Mouse (Mus musculus): ENCODE data around the gene Rnf24.

Gene Rnf24

DNA sequence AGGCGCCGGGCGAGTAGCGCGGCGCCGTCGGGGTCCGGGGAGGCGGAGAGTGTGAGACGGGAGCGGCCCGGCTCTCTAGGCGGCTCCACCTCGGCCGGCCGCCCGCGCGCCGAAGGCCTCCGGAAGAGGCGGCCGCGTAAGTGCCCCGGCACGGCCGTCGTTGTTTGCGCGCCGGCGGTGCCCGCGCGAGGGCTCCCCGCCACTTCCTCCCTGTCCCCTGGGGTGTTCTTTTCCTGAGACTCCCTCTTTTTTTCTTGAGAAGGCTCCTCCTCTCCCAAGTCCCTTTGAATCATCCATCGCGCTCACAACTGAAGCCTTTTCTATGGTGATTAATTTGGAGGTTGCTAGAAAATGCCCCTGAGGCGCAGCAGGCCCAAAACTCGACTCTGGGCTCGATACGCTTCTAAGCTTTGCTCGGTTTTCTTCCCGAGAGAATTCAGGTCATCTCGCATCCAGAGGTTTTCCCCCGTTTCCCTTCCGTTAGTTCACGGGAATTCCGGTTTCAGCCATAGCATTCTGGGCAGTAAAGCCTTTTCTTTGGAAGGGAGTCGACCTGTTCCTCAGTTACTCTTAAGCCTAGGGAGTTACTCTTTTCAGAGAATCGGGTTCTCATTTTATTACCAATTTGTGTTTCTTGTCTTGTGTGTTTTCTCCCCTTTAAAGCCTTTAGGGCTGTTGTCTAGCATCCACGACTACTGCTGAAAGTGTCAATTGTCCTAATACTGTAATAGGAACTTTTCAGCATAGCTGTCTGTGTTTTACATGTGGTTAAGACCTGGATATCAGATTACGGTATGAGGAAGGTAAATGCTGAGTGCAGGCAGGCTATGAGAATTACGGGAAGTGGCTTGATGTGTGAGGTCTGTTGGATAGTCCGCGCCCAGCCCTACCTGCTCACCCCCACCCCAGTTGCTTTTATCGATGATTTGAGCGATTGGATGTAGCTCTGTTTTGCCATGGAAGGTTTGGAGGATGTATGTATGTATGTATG is 89.7 kb downstream of the Rnf24 start:
- DNase-seq (ENCODE audit: low spot score in 2 of 2): no peak

DNA sequence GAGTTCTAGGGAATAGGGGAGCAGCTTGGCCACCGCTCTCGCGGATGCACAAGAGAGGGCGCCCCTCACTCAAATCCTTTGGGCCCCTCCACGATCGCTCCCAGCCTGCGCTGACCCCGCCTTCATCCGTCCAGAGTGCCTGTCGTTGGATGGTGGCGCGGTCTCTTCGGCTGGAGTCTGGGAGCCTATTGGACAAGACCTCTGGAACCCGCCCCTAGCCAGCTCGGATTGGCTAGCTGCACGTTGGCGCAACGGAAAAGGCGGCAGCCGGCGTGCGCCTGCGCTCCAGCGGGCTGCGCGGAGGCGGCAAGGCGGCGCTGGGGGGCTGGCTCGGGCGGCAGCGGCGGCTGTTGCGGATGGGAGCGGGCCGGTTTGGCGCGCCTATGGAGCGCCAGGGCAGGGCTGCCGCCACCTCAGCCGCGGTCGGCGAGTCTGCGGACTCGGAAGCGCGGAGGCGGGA is 90.4 kb downstream of the Rnf24 start, which contains the start of gene Pank2:
Pank2 (plus strand) TSS at position 283 of the 460 bp plus-strand sequence.
- peak; percentile 97 to 98 for DNase-seq (ENCODE audit: low spot score in 2 of 2)

- DNase-seq (ENCODE audit: low spot score in 2 of 2): no peak
These were observed 91.0 kb downstream of the Rnf24 start for GRCm38 (mm10) chr2:131261481-131262212.

DNA sequence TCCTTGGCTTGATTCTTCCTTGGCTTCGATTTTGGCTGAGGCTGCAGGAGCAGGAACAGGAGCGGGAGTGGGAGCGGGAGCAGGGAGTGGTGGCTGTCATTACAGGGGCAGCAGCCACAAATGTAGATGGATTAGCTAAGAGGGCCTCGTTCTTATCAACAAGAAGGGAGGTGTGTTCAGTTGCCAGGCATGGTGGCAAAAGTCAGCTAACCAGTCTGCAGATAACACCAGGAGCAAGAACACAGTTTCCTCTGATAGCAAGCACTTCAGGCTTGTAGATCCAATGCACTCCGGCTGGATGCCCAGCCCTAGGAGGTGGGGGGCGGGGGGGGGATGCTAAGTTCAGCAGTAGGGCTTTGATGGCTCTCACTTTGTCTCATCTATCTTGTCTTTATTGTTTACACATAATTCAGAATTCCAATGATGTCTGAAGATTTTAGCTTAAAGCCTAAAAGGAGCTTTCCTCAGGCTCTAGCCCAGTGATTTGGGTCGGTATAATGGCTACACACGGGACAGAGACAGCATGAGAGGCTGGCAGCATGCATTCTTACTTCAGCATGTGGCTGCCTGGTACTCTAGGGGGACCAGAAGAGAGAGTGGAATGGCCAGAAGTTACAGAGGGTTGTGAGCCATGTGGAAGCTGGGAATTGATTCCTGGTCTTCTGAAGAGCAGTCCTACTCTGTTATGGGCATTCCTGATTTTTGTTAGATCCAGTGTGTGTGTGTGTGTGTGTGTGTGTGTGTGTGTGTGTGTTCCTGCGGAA is 92.0 kb downstream of the Rnf24 start:
- DNase-seq (ENCODE audit: low spot score in 2 of 2): no peak

DNA sequence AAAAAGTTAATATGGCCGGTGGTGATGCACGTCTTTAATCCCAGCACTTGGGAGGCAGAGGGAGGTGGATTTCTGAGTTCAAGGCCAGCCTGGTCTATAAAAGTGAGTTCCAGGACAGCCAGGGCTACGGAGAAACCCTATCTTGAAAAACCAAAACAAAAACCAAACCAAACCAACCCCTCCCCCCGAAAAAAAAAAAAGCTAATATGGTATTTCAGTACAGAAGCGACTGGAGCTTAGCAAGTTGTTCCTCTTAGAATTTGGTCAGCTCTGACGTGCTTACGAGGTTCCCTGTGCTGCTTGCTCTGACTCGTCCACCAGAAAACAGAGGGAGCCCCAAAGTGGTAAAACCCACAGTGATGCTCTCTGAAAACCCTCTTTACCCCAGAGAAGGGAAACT is 94.0 kb downstream of the Rnf24 start:
- no peak for DNase-seq (ENCODE audit: low spot score in 2 of 2)

DNA sequence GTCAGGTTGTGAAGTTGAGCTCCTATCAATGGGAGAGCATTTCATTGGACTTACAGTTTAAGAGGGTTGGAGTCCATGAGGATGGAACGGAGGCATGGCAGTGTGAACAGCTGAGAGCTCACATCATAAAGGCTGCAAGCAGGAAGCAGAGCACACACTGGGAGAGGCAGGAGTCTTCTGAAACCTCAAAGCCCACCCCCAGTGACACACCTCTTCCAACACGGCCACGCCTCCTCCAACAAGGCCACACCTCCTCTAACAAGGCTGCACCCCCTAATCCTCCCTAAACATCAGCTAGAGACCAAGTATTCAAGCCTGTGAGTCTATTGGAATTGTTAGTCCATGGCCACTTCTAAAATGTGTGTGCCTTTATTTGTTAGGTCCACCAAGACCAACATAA is 97.0 kb downstream of the Rnf24 start:
- no peak for DNase-seq (ENCODE audit: low spot score in 2 of 2)

- no peak for DNase-seq (ENCODE audit: low spot score in 2 of 2)
These were observed 98.4 kb downstream of the Rnf24 start for GRCm38 (mm10) chr2:131254329-131254713.

GRCm38 (mm10) chr2:131253681-131254328 is 98.9 kb downstream of the Rnf24 start:
- peak in 1 of 2 experiments; percentile 14 for DNase-seq (ENCODE audit: low spot score in 2 of 2)

All from frontal cortex, postnatal 14 days (tissue).